Mouse (Mus musculus) gastrocnemius, adult 18-20 months (tissue): ENCODE measurements around the gene Trex1. TPM values are rescaled to one million over a fixed set of nuclear protein-coding genes. Genes with fewer than 3 reads are reported as not detected.

ENCODE experiments used
- DNase-seq: peaks from one replicate; pipeline ENCODE4 v3.0.0; 2021; ENCODE audit warnings: low spot score
- long read RNA-seq, 2 experiments: library from polyadenylated mRNA; stranded (forward); transcript quantifications; one replicate each; pipeline ENCODE4 v2.0.0; 2021
- total RNA-seq, 2 experiments: library from RNA; stranded (reverse); gene quantifications; 2 replicates each; pipeline ENCODE4 v1.2.3; 2021

Trex1 gene
- 10 to 100 TPM; 13.1 to 17.2 TPM for total RNA-seq
- long read RNA-seq, experiment 1, partial matches to known transcripts, result 0 of 7 reads
- long read RNA-seq, experiment 1, other reads (novel, unspliced or antisense), result 0 of 7 reads
- long read RNA-seq, experiment 2, transcript Trex1-202 (2 exons, 1,054 nt), result major isoform, 6 of 10 reads
- long read RNA-seq, experiment 2, partial matches to known transcripts, result 0 of 10 reads
- long read RNA-seq, experiment 2, other reads (novel, unspliced or antisense), result 0 of 10 reads

GRCm38 (mm10) chr9:109059136-109059903 is at the start of gene Trex1:
TSS of gene Trex1 (minus strand) at chr9:109059734.
- DNase-seq, result peak; percentile 92

GRCm38 (mm10) chr9:109107341-109107740 is 47.8 kb upstream of the Trex1 start:
- no peak for DNase-seq

- no peak for DNase-seq
These were observed 46.1 kb upstream of the Trex1 start for GRCm38 (mm10) chr9:109105648-109106047.

- no peak for DNase-seq
These were observed 45.5 kb upstream of the Trex1 start for GRCm38 (mm10) chr9:109105011-109105410.

- DNase-seq, result no peak
These were observed 44.5 kb upstream of the Trex1 start for GRCm38 (mm10) chr9:109104083-109104482.

- no peak for DNase-seq
These were observed 43.7 kb upstream of the Trex1 start for GRCm38 (mm10) chr9:109103250-109103649.

GRCm38 (mm10) chr9:109102541-109102940 is 43.0 kb upstream of the Trex1 start:
- no peak for DNase-seq

- DNase-seq, result no peak
These were observed 42.5 kb upstream of the Trex1 start for GRCm38 (mm10) chr9:109101933-109102445.

GRCm38 (mm10) chr9:109100307-109100928 is 40.9 kb upstream of the Trex1 start:
- no peak for DNase-seq

GRCm38 (mm10) chr9:109098969-109099368 is 39.4 kb upstream of the Trex1 start:
- no peak for DNase-seq

GRCm38 (mm10) chr9:109098366-109098765 is 38.8 kb upstream of the Trex1 start:
- DNase-seq, result no peak

- DNase-seq, result no peak
These were observed 38.3 kb upstream of the Trex1 start for GRCm38 (mm10) chr9:109097831-109098230.

GRCm38 (mm10) chr9:109097291-109097690 is 37.8 kb upstream of the Trex1 start:
- no peak for DNase-seq

- DNase-seq, result no peak
These were observed 37.3 kb upstream of the Trex1 start for GRCm38 (mm10) chr9:109096856-109097255.

- no peak for DNase-seq
These were observed 36.7 kb upstream of the Trex1 start for GRCm38 (mm10) chr9:109096251-109096661.

- DNase-seq, result peak; percentile 17
These were observed 35.8 kb upstream of the Trex1 start, which contains the start of gene Plxnb1 for GRCm38 (mm10) chr9:109095137-109095982. TSS of gene Plxnb1 (plus strand) at chr9:109095389.

- no peak for DNase-seq
These were observed 35.1 kb upstream of the Trex1 start for GRCm38 (mm10) chr9:109094553-109095136.

GRCm38 (mm10) chr9:109093786-109094552 is 34.4 kb upstream of the Trex1 start:
- DNase-seq, result no peak

GRCm38 (mm10) chr9:109092799-109093198 is 33.3 kb upstream of the Trex1 start:
- DNase-seq, result no peak

- no peak for DNase-seq
These were observed 32.3 kb upstream of the Trex1 start for GRCm38 (mm10) chr9:109091802-109092201.
